Mouse (Mus musculus): Measurements from ENCODE around the gene Aes. TPM values are rescaled to one million over a fixed set of nuclear protein-coding genes. Genes with fewer than 3 reads are reported as not detected.
A peak's percentile ranks its signal among the peaks of the same experiment; 100 is the strongest.

The Aes gene
- polyA plus RNA-seq, 1 experiment: 551 TPM

DNA sequence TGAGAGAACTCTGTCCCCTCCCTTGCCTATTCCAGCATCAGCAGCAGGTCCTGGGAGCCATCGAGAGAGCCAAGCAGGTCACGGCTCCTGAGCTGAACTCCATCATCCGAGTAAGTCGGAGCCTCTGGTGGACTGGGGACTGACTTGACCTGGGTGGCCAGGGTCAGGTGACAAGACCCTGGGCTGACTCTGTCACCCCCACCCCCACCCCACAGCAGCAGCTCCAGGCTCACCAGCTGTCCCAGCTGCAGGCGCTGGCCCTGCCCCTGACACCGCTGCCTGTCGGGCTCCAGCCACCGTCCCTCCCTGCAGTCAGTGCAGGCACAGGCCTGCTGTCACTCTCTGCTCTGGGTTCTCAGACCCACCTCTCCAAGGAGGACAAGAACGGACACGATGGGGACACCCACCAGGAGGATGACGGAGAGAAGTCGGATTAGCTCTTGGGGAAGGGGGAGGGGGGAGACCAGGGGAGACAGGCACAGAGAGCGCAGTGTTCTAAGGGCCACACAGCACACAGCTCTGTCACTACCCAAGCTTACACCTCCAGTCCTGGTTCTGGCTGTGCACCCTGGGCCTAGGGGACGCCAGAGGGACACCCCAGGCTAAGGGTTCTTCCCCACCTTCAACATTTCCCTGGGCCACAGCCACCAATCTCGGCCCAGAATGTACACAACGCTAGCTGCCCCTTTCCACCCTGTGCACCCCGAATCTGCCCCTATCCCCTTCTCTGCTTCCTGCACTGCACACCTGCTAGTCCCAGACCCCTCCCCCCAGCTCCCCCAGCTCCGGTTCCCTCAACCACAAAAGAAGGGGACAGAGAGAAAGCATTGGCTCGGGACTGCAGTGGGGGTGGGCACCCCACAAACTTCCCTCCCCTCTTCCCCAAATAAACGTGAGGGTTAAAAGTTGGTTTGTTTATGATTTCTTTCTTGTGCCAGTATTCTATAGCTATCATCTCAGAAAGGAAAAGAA, 6.3 kb downstream of the Aes start:
- no peak overlapping the region for H3K4me3 ChIP-seq (ENCODE audit: insufficient read depth, low read length)
- no peak overlapping the region for H3K27ac ChIP-seq (ENCODE audit: insufficient read depth, low read depth, low read length)
- TF ChIP-seq CTCF (IDR thresholded peaks at IDR 0.05; ENCODE audit: low read depth, low read length) (no peak), POLR2A (IDR thresholded peaks at IDR 0.05; ENCODE audit: borderline replicate concordance, low read depth, low read length) (no peak)
- H3K4me1 ChIP-seq (ENCODE audit: control insufficient read depth, insufficient read depth, low read length): peaks cover 11% of the 10 kb centered on the region

DNA sequence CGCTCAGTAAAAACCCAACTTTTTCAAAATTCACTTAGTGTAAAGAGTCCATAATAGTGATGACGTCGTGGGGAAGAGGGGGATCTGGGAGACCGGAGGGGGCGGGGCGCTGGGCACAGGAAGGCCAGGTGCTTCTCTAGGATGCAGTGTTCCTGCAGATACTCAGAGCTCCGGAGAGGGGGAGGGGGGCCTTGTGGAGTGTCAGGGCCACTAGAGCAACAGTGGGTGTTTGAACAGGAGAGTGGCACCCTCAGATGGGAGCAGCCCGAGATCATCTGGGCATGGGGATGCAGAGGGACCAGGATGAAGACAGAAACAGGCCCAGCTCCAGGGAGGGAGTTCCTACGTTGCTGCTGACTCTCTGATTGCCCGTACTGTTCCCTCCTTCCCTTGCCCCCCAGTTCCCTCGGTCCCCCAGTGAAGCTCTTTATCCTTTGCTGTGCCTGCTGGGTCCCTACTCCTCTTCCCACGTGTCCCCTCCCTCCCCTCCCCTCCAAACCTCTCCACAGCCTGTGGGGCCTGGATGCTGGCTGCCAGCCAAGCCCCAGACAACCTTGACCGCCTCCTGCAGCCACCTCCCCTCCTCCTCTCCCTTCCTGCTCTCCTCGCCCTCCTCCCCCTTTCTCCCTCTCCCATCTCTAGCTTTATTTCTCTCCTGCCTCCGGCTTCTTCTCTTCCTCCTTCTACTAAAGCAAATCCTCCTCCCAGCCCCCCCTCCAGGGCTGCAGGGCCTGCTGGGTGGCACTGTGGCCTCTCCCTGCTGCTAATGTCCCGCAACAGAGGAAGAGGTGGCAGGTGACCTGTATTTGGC, 9.3 kb downstream of the Aes start:
- peaks cover 3% of the 10 kb centered on the region; the same call in 1 of the 2 replicates for H3K4me1 ChIP-seq (ENCODE audit: control insufficient read depth, insufficient read depth, low read length)
- TF ChIP-seq POLR2A (IDR thresholded peaks at IDR 0.05; ENCODE audit: borderline replicate concordance, low read depth, low read length): no peak
- TF ChIP-seq CTCF (IDR thresholded peaks at IDR 0.05; ENCODE audit: low read depth, low read length): no peak

DNA sequence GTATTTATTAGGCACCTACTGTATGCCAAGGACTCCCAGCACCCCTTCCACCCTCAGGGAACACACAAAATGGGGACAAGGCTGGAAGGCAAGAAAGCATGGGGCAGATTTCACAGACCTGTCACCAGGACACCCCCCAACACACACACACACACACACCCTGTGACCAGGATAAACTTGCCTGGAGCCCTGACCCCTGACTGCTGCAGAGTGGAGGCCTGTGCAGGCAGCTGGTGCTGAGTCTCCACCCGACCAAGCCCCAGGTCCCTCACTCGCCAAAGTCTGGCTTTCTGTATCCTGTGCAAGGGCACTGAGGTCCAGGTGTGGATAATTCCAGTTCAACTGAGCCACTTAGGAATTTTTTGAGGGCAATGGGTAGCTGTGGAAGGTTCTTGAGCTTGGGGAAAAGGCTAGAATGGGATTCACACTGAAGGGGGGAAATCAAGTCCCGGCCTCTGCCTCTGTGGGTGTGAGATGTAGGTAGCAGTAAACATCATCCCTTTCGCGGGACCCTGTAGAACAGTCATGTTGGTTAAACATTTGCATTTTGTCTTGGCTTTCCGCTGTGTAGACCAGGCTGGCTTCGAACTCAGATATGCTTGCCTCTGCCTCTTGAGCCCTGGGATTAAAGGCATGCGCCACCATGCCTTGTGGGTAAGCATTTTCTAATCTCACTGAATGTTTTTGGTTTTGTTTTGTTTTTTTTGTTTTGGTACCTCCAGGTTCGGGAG, 10.4 kb downstream of the Aes start:
- Histone ChIP-seq H3K27ac (ENCODE audit: insufficient read depth, low read depth, low read length) (no peak overlapping the region), H3K4me3 (ENCODE audit: insufficient read depth, low read length) (no peak overlapping the region), H3K4me1 (ENCODE audit: control insufficient read depth, insufficient read depth, low read length) (peaks cover 3% of the 10 kb centered on the region; the same call in 1 of the 2 replicates)
- TF ChIP-seq POLR2A (IDR thresholded peaks at IDR 0.05; ENCODE audit: borderline replicate concordance, low read depth, low read length) (no peak), CTCF (IDR thresholded peaks at IDR 0.05; ENCODE audit: low read depth, low read length) (no peak)

More for the DNA sequence above, 9.3 kb downstream of the Aes start:
- H3K4me3 ChIP-seq (ENCODE audit: insufficient read depth, low read length): no peak overlapping the region
- H3K27ac ChIP-seq (ENCODE audit: insufficient read depth, low read depth, low read length): no peak overlapping the region

DNA sequence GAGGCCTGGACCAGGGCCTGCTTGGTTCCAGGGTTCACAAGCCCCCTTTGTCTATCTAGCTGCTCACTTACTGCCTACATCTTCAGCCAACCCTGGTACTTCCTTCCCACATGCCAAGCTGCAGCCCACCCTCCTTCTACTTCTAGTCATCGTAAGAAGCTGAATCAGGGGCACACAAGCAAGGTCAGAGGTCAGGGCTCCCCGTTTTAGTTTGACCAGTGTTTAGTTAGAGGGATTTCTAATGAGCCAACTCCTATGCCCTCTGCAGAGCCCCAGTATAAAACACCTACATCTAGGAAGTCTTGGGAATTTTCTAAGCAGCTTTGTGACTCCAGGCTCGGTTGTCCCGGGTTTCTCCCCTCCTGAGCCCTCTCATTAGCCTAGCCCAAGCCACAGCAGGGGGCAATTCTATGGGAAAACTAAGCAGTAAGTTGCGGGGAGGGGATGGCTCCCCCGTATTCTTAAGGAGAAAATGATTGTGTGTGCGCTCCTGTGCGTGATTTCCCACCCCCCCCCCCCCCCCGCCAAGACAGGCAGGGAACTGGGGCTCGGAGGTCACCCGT, 11.0 kb downstream of the Aes start:
- Histone ChIP-seq H3K4me3 (ENCODE audit: insufficient read depth, low read length) (peak overlapping the region; percentile 77), H3K4me1 (ENCODE audit: control insufficient read depth, insufficient read depth, low read length) (peaks cover 5% of the 10 kb centered on the region; the same call in 1 of the 2 replicates), H3K27ac (ENCODE audit: insufficient read depth, low read depth, low read length) (no peak overlapping the region)
- no peak for TF ChIP-seq CTCF (IDR thresholded peaks at IDR 0.05; ENCODE audit: low read depth, low read length)
- no peak for TF ChIP-seq POLR2A (IDR thresholded peaks at IDR 0.05; ENCODE audit: borderline replicate concordance, low read depth, low read length)

DNA sequence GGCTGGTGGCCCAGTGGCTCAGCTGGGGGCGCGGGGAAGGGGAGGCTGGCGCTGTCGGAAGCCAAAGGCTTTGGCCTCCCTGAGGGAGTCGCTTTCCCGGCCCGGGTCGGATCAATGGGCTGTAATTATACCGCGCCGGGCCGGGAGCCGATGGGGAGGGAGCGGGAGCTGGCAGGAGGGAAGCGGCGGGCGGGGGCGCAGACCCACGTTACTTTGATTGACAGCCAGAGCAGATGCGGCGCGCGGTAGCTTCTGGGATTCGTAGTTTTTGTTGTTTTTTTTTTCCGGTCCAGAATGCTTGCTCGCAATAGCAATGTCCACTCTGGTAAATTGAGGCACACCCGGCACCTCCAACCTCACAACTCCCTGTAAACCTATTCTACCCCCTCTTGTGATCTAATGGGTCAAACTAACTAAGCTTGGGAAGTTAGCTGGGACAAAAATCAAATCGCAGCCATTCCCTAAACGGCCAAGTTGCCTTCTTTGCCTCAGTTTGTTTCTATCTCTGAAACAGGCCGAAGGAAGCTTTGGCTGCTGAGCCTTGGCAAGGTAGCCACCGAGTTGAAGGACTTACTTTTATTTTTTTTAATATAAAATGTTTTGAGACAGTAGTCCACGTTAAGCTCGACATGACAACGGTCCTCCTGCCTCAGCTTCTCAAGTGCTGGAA, 11.7 kb downstream of the Aes start:
- Histone ChIP-seq H3K4me3 (ENCODE audit: insufficient read depth, low read length) (peak overlapping the region; percentile 77), H3K4me1 (ENCODE audit: control insufficient read depth, insufficient read depth, low read length) (peaks cover 5% of the 10 kb centered on the region; the same call in 1 of the 2 replicates), H3K27ac (ENCODE audit: insufficient read depth, low read depth, low read length) (peak overlapping the region; percentile 66)
- TF ChIP-seq CTCF (IDR thresholded peaks at IDR 0.05; ENCODE audit: low read depth, low read length) (no peak), POLR2A (IDR thresholded peaks at IDR 0.05; ENCODE audit: borderline replicate concordance, low read depth, low read length) (no peak)

DNA sequence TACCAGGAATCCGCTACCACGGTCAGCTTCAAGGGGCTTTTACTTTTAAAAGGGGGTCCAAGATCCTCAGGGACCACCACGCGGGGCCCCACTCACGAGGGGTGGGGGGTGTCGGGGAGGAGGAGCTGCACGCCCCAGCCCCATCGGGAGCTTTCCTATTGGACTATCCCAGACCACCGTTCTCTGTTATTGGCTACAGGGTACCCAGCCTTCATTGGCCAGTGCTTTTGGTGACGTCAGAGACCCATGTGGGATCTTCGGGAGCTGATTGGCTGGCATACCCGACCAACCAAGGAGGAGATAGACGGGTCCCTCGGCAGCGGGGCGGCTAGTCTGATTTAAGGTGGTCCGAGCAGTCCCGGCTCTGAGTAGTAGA, 12.2 kb downstream of the Aes start:
- peak overlapping the region; percentile 66 for H3K27ac ChIP-seq (ENCODE audit: insufficient read depth, low read depth, low read length)
- peaks cover 5% of the 10 kb centered on the region; the same call in 1 of the 2 replicates for H3K4me1 ChIP-seq (ENCODE audit: control insufficient read depth, insufficient read depth, low read length)
- H3K4me3 ChIP-seq (ENCODE audit: insufficient read depth, low read length): peak overlapping the region; percentile 77
- TF ChIP-seq POLR2A (IDR thresholded peaks at IDR 0.05; ENCODE audit: borderline replicate concordance, low read depth, low read length): no peak
- no peak for TF ChIP-seq CTCF (IDR thresholded peaks at IDR 0.05; ENCODE audit: low read depth, low read length)

DNA sequence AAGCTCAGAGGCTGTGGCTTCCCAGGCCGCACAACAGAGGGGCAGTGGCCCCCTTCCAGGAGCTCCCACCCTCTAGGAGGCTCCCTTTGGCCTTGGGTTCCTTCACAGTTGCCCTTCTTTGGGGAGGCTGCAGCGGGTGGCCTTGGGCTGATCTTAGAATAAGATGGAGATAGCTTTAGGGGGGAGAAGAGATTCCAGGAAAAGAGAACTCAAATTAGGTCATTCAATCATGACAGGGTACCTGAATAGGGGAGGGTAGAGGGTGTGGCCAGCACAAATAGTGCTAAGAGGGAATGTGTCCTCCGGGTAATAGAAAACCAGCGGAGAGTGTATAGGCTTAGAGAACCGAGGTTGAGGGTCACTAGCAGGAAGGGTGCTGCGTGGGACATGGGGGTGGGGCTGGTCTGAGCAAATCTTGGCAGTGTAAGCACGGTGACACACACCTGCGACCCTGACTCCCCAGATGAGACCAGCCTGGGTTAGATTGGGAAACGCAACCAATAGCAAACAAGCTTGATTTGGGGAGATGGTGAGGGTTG, 12.9 kb downstream of the Aes start:
- H3K4me3 ChIP-seq (ENCODE audit: insufficient read depth, low read length): peak overlapping the region; percentile 56
- H3K4me1 ChIP-seq (ENCODE audit: control insufficient read depth, insufficient read depth, low read length): peaks cover 5% of the 10 kb centered on the region; the same call in 1 of the 2 replicates
- TF ChIP-seq POLR2A (IDR thresholded peaks at IDR 0.05; ENCODE audit: borderline replicate concordance, low read depth, low read length): no peak
- TF ChIP-seq CTCF (IDR thresholded peaks at IDR 0.05; ENCODE audit: low read depth, low read length): no peak
- no peak overlapping the region for H3K27ac ChIP-seq (ENCODE audit: insufficient read depth, low read depth, low read length)

DNA sequence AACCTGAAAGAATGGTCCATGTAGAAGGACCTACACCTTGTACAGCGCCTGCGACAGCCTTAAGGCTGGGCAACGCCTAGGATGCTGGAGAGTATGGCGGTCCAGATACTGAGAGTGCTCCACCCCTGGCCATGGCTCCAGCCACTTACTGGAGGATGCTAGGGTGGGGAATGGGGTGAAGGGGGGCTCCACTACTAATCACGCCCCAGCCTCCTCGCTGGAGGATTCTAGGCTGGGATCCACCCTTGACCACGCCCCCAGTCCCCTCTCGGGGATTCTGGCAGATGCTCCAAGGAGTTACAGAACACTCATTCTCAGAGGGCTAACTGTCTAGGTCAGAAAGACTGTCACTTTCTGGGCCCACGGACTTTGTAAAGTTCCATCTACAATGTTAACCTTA, 13.7 kb downstream of the Aes start:
- Histone ChIP-seq H3K4me1 (ENCODE audit: control insufficient read depth, insufficient read depth, low read length) (peaks cover 5% of the 10 kb centered on the region; the same call in 1 of the 2 replicates), H3K4me3 (ENCODE audit: insufficient read depth, low read length) (no peak overlapping the region), H3K27ac (ENCODE audit: insufficient read depth, low read depth, low read length) (no peak overlapping the region)
- TF ChIP-seq CTCF (IDR thresholded peaks at IDR 0.05; ENCODE audit: low read depth, low read length): no peak
- TF ChIP-seq POLR2A (IDR thresholded peaks at IDR 0.05; ENCODE audit: borderline replicate concordance, low read depth, low read length): no peak

All from bone marrow macrophage, adult 2 months (primary cell).